Mouse (Mus musculus): ENCODE measurements at regions not wholly inside any gene's neighbourhood (a gene's known extent, or its start where the extent isn't known, plus 50 kb on each side); places are given as distances from the start of the nearest gene placed in this dataset.

DNA sequence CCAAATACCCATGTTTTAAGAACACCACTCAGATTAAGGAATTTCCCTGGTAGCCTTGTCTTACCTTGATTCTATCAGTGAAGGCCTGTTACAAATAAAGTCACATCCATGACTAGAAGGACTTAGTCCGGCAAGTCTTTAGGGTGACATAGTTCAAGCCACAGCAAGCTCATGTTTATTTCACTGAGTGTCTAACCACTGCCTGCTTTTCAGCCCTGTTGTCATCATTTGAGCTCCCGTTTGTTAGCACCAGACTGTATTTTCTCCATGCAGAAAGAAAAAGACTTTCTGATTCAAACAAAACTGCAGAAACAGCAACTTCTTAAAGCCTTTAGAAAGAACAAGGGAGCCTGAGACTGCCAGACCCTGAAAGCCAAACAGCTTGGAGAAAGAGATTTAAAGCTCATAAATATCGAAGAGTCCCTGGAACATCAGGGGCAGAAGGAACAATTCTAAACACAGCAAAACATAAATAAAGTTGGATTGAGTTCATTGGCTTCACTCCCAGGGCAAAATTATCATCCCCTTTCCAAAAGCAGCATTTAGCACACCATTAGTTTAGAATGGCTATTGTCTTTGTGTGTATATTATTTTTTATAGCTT lies 451.9 kb upstream of the Sptlc3 start:
- Histone ChIP-seq H3K9me3 (ENCODE audit: low read depth, low read length) (no peaks in the 10 kb centered on the region), H3K4me3 (ENCODE audit: low read depth, low read length) (no peak overlapping the region), H3K9ac (no peak overlapping the region), H3K36me3 (ENCODE audit: insufficient read depth) (no peaks in the 10 kb centered on the region), H3K27me3 (ENCODE audit: insufficient read depth, low read length) (no peaks in the 10 kb centered on the region), H3K27ac (ENCODE audit: low read depth) (peak overlapping the region; percentile 82), H3K4me2 (no peak overlapping the region), H3K4me1 (ENCODE audit: insufficient read depth) (0 out of 2 replicates have a peak, but pooled peaks cover 3% of the 10 kb centered on the region)
- 39% methylated on average over 3 of the region's 3 CpGs for WGBS
- peak; percentile 87 for DNase-seq
- peak; percentile 80 for ATAC-seq (ENCODE audit: insufficient read depth)
- TF ChIP-seq CTCF (IDR thresholded peaks at IDR 0.05; ENCODE audit: low read depth): no peak

DNA sequence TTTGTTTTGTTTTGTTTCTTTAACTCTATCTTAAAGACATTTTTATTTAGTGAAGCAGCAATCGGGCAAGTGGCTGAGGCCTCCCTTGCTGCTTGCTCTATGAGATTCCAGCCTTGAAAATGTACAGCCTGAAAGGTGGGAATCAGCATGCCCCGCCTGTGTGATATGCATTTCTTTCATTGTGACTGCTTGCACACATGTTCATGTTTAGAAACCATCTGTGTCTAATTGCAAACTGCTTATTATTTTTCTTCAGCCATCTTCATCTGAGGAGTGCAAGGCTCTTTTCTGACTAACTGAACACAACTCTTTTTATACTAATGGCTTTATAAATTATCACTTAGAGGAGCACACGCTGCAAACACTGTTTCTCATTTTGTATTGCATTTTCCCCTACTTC lies 449.0 kb upstream of the Sptlc3 start:
- H3K27ac ChIP-seq (ENCODE audit: low read depth): no peak overlapping the region
- H3K9ac ChIP-seq: no peak overlapping the region
- ATAC-seq (ENCODE audit: insufficient read depth) (no peak), DNase-seq (no peak)
- no peaks in the 10 kb centered on the region for H3K27me3 ChIP-seq (ENCODE audit: insufficient read depth, low read length)
- 0 out of 2 replicates have a peak, but pooled peaks cover 3% of the 10 kb centered on the region for H3K4me1 ChIP-seq (ENCODE audit: insufficient read depth)
- no peaks in the 10 kb centered on the region for H3K9me3 ChIP-seq (ENCODE audit: low read depth, low read length)
- 80% methylated on average over 3 of the region's 3 CpGs for WGBS
- H3K4me3 ChIP-seq (ENCODE audit: low read depth, low read length): no peak overlapping the region
- no peak overlapping the region for H3K4me2 ChIP-seq
- H3K36me3 ChIP-seq (ENCODE audit: insufficient read depth): no peaks in the 10 kb centered on the region
- no peak for TF ChIP-seq CTCF (IDR thresholded peaks at IDR 0.05; ENCODE audit: low read depth)

DNA sequence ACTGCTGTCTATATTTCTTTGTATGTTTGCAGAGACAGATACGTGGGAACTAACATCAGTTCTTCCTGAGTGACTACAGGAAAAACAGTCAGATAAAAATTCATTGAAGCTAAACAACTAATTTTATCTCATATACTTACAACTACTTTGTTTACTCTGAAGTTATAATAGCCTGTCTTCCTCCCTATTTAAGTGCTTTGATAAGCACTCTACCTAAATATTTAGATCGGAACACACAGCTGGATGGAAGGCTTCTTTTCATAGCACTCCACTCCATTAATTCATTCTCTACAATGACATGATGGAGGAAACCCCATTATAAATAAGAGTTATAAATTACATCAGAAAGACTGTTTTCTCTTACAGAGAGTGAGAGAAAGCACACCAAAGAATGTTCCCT lies 438.5 kb upstream of the Sptlc3 start:
- H3K27me3 ChIP-seq (ENCODE audit: insufficient read depth, low read length): no peaks in the 10 kb centered on the region
- TF ChIP-seq CTCF (IDR thresholded peaks at IDR 0.05; ENCODE audit: low read depth): no peak
- DNase-seq: peak; percentile 50
- H3K36me3 ChIP-seq (ENCODE audit: insufficient read depth): no peaks in the 10 kb centered on the region
- WGBS: 25% methylated on average over 2 of the region's 2 CpGs
- no peaks in the 10 kb centered on the region for H3K4me1 ChIP-seq (ENCODE audit: insufficient read depth)
- H3K4me3 ChIP-seq (ENCODE audit: low read depth, low read length): no peak overlapping the region
- peak; percentile 41; the same call in 1 of the 2 replicates for ATAC-seq (ENCODE audit: insufficient read depth)
- H3K9ac ChIP-seq: no peak overlapping the region
- H3K4me2 ChIP-seq: no peak overlapping the region
- peak overlapping the region; percentile 3; the same call in 1 of the 2 replicates for H3K27ac ChIP-seq (ENCODE audit: low read depth)
- H3K9me3 ChIP-seq (ENCODE audit: low read depth, low read length): no peaks in the 10 kb centered on the region

DNA sequence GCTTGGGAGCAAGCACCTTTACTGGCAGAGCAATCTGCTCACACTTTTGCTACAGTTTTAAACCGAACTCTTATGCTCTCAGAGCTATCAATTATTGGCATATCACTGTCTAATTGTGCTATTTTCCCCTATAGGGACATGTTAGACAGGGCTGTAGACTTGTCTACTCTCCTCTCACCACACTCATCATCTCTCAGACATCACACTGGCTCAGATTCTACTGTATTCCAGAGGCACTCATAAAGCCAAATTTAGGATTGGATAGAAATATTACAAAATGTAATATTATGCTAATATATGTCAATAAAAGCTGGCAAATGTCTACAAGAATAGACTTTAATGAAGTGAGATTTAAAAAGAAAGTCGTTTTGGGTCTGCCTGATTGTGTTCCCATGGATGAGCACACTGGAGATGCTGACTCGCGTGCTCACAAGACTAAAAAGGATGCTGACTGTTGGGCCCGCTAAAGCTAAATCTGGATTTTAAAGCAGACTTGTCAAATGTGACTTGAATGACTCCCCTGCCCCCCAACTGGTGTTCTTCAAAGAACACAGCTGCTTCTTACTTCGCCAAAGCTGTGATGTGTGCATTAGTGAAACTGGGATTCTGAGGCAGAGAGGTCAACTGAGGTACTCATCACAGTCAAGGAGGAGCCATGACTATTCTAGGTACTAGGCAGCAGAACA lies 424.3 kb upstream of the Sptlc3 start:
- 46% methylated on average over 6 of the region's 6 CpGs for WGBS
- DNase-seq (peak; percentile 63), ATAC-seq (ENCODE audit: insufficient read depth) (peak; percentile 90)

DNA sequence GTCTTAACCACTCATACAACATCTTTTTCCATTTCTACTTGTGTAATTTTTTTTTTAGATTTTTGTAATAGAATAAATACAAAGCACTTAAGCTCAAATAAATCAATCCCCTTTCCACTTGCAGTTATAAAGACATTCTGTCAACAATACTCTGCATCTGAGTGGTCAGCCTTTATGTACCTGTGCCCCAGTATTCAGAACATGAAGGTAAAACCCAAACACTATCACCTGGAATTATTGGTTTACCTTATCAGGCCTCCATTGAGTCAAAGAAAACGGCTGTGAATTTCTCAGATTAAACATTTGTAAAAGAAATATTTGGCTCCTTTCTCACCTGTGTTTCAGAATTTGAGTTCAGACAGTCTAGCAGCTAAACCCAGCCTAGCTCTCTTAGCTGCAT lies 422.0 kb upstream of the Sptlc3 start:
- DNase-seq: peak; percentile 13
- no peak overlapping the region for H3K27ac ChIP-seq (ENCODE audit: low read depth)
- no peak overlapping the region for H3K4me3 ChIP-seq (ENCODE audit: low read depth, low read length)
- H3K4me2 ChIP-seq: no peak overlapping the region
- no peak for ATAC-seq (ENCODE audit: insufficient read depth)
- TF ChIP-seq CTCF (IDR thresholded peaks at IDR 0.05; ENCODE audit: low read depth): no peak
- no peaks in the 10 kb centered on the region for H3K9me3 ChIP-seq (ENCODE audit: low read depth, low read length)
- no peaks in the 10 kb centered on the region for H3K27me3 ChIP-seq (ENCODE audit: insufficient read depth, low read length)
- H3K9ac ChIP-seq: no peak overlapping the region
- WGBS: 40% methylated on average over 1 of the region's 1 CpGs
- H3K4me1 ChIP-seq (ENCODE audit: insufficient read depth): no peaks in the 10 kb centered on the region
- no peaks in the 10 kb centered on the region for H3K36me3 ChIP-seq (ENCODE audit: insufficient read depth)

More for the DNA sequence above, 424.3 kb upstream of the Sptlc3 start:
- Histone ChIP-seq H3K4me2 (no peak overlapping the region), H3K4me3 (ENCODE audit: low read depth, low read length) (no peak overlapping the region), H3K36me3 (ENCODE audit: insufficient read depth) (no peaks in the 10 kb centered on the region), H3K4me1 (ENCODE audit: insufficient read depth) (no peaks in the 10 kb centered on the region), H3K27ac (ENCODE audit: low read depth) (no peak overlapping the region), H3K9ac (no peak overlapping the region), H3K9me3 (ENCODE audit: low read depth, low read length) (no peaks in the 10 kb centered on the region), H3K27me3 (ENCODE audit: insufficient read depth, low read length) (no peaks in the 10 kb centered on the region)
- TF ChIP-seq CTCF (IDR thresholded peaks at IDR 0.05; ENCODE audit: low read depth): no peak

DNA sequence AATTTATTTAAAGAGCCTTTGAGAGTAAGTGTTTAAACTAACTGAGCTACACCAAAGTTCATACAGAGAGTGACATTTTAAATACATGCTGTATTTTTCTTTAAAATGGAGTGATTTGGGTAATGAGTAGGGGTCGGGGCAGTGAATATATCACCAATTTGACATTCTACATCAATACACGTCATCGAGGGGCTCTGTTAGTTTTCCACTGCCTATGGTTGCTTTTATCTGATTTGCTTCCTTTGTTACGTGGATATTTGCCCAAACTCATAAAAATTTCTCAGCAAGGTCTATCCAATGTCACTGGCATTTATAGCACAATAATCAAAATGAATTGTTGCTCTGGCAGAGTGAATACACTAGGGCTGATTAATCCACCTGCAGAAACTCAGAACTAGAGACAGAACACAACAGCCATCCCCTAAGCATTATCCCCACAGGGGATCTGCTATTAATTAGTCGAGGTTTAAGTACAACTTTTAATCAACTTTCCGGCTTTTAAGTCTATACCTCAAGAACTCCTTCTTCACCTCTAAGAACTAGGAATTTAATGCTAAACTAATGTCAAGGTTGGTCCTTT lies 400.1 kb upstream of the Sptlc3 start:
- Histone ChIP-seq H3K4me1 (ENCODE audit: insufficient read depth) (no peaks in the 10 kb centered on the region), H3K4me2 (no peak overlapping the region), H3K9me3 (ENCODE audit: low read depth, low read length) (no peaks in the 10 kb centered on the region), H3K27ac (ENCODE audit: low read depth) (no peak overlapping the region), H3K9ac (no peak overlapping the region), H3K4me3 (ENCODE audit: low read depth, low read length) (no peak overlapping the region), H3K36me3 (ENCODE audit: insufficient read depth) (no peaks in the 10 kb centered on the region), H3K27me3 (ENCODE audit: insufficient read depth, low read length) (no peaks in the 10 kb centered on the region)
- ATAC-seq (ENCODE audit: insufficient read depth) (no peak), DNase-seq (no peak)
- no peak for TF ChIP-seq CTCF (IDR thresholded peaks at IDR 0.05; ENCODE audit: low read depth)
- 72% methylated on average over 6 of the region's 6 CpGs for WGBS

DNA sequence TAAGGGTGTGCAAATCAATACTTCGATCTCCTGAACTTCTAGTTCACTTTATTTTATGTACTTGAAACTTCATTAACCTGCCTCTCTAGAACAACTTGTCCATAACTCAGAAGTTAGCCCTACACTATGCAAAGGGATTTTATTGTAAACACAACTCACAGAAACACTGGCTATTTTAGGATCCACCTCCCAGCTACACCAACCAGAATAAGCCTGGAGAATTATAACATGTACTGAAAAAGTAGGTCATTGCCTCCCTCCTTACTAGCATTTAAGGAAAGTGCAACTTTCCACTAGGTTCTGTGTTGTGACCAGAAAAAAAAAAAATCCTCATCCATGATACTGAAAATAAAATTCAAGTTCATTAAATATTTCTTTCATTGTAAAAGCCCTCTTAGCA lies 382.0 kb upstream of the Sptlc3 start:
- WGBS: 84% methylated on average over 1 of the region's 1 CpGs
- H3K4me1 ChIP-seq (ENCODE audit: insufficient read depth): no peaks in the 10 kb centered on the region

More for the DNA sequence above, 382.0 kb upstream of the Sptlc3 start:
- no peak overlapping the region for H3K9ac ChIP-seq
- no peak overlapping the region for H3K4me3 ChIP-seq (ENCODE audit: low read depth, low read length)
- H3K27me3 ChIP-seq (ENCODE audit: insufficient read depth, low read length): no peaks in the 10 kb centered on the region
- no peak for ATAC-seq (ENCODE audit: insufficient read depth)
- no peak for DNase-seq
- TF ChIP-seq CTCF (IDR thresholded peaks at IDR 0.05; ENCODE audit: low read depth): no peak
- H3K4me2 ChIP-seq: no peak overlapping the region
- H3K36me3 ChIP-seq (ENCODE audit: insufficient read depth): no peaks in the 10 kb centered on the region
- H3K27ac ChIP-seq (ENCODE audit: low read depth): no peak overlapping the region
- no peaks in the 10 kb centered on the region for H3K9me3 ChIP-seq (ENCODE audit: low read depth, low read length)

Data from lung, embryonic 14.5 days (tissue).